Mouse (Mus musculus) hindbrain, embryonic 10.5 days (tissue): ENCODE results near the gene 4930595D18Rik. TPM values are rescaled to one million over a fixed set of nuclear protein-coding genes. Genes with fewer than 3 reads are reported as not detected.

Source experiments
- DNase-seq: peaks from one replicate; pipeline ENCODE4 v3.0.0-alpha.2; 2017; ENCODE audit warnings: low spot score
- H3K27ac ChIP-seq: fragments of 300-500 bp; sonication (generic); 2 replicates; pipeline ENCODE4 v1.5.1; 2016; ENCODE audit warnings: mild to moderate bottlenecking, moderate library complexity
- H3K27me3 ChIP-seq: fragments of 300-500 bp; sonication (generic); 2 replicates; pipeline ENCODE4 v1.6.1; 2016; ENCODE audit warnings: mild to moderate bottlenecking; ENCODE audit not compliant: poor library complexity, insufficient read depth, severe bottlenecking
- H3K36me3 ChIP-seq: fragments of 300-500 bp; sonication (generic); 2 replicates; pipeline ENCODE4 v1.6.1; 2016; ENCODE audit warnings: mild to moderate bottlenecking, moderate library complexity
- H3K4me1 ChIP-seq: fragments of 300-500 bp; sonication (generic); replicated peaks from 2 replicates; pipeline ENCODE4 v1.6.1; 2016; ENCODE audit warnings: mild to moderate bottlenecking
- H3K4me3 ChIP-seq: fragments of 300-500 bp; sonication (generic); 2 replicates; pipeline ENCODE4 v1.5.1; 2016; ENCODE audit warnings: mild to moderate bottlenecking, moderate library complexity
- H3K9me3 ChIP-seq: fragments of 300-500 bp; sonication (generic); 2 replicates; pipeline ENCODE4 v1.6.1; 2016; ENCODE audit warnings: mild to moderate bottlenecking, moderate library complexity
- whole genome bisulfite sequencing: fragments of 180-500 bp; shearing (Covaris S2); methylation state at CpG from one replicate; pipeline ENCODE4 v1.1.7; 2016; 5-methylcytosine and 5-hydroxymethylcytosine counted together
- polyA plus RNA-seq: library from polyadenylated mRNA; unstranded; fragments of >200 nt; fragmentation: Nextera tagmentation; extraction: Ambion mirVana; gene quantifications from 2 replicates; pipeline ENCODE4 v1.2.1, GENCODE M21; 2016

4930595D18Rik gene
- polyA plus RNA-seq, 1 experiment from 2014 or later = not detected

GRCm38 (mm10) chr12:111190891-111191290 lies 6.6 kb upstream of the 4930595D18Rik start:
- H3K4me3 ChIP-seq = no peak overlapping the region
- H3K4me1 ChIP-seq = peaks cover 27% of the 10 kb centered on the region
- 68% methylated on average over 2 of the region's 2 CpGs for WGBS
- H3K9me3 ChIP-seq = no peaks in the 10 kb centered on the region
- no peaks in the 10 kb centered on the region for H3K27me3 ChIP-seq
- H3K27ac ChIP-seq = no peak overlapping the region
- no peak for DNase-seq
- H3K36me3 ChIP-seq = peaks cover 10% of the 10 kb centered on the region

- no peak overlapping the region for H3K27ac ChIP-seq
- H3K4me3 ChIP-seq = no peak overlapping the region
- DNase-seq = no peak
- peaks cover 10% of the 10 kb centered on the region for H3K36me3 ChIP-seq
- WGBS = 91% methylated on average over 5 of the region's 5 CpGs
- no peaks in the 10 kb centered on the region for H3K27me3 ChIP-seq
- peaks cover 27% of the 10 kb centered on the region for H3K4me1 ChIP-seq
- no peaks in the 10 kb centered on the region for H3K9me3 ChIP-seq
Measured at GRCm38 (mm10) chr12:111190355-111190754, 6.1 kb upstream of the 4930595D18Rik start.

GRCm38 (mm10) chr12:111188295-111188694 lies 4.0 kb upstream of the 4930595D18Rik start:
- peaks cover 18% of the 10 kb centered on the region for H3K4me1 ChIP-seq
- peaks cover 13% of the 10 kb centered on the region for H3K36me3 ChIP-seq
- no peaks in the 10 kb centered on the region for H3K9me3 ChIP-seq
- no peak overlapping the region for H3K27ac ChIP-seq
- 93% methylated on average over 4 of the region's 4 CpGs for WGBS
- no peak overlapping the region for H3K4me3 ChIP-seq
- no peak for DNase-seq
- H3K27me3 ChIP-seq = no peaks in the 10 kb centered on the region

- H3K27me3 ChIP-seq = no peaks in the 10 kb centered on the region
- DNase-seq = no peak
- 93% methylated on average over 3 of the region's 3 CpGs for WGBS
- H3K36me3 ChIP-seq = peaks cover 13% of the 10 kb centered on the region
- H3K27ac ChIP-seq = no peak overlapping the region
- peaks cover 12% of the 10 kb centered on the region for H3K4me1 ChIP-seq
- H3K9me3 ChIP-seq = no peaks in the 10 kb centered on the region
- no peak overlapping the region for H3K4me3 ChIP-seq
Measured at GRCm38 (mm10) chr12:111186986-111187385, 2.7 kb upstream of the 4930595D18Rik start.

- DNase-seq = no peak
- H3K36me3 ChIP-seq = peaks cover 17% of the 10 kb centered on the region; the same call in 1 of the 2 replicates
- WGBS = 95% methylated on average over 6 of the region's 6 CpGs
- H3K4me3 ChIP-seq = no peak overlapping the region
- H3K27me3 ChIP-seq = no peaks in the 10 kb centered on the region
- no peaks in the 10 kb centered on the region for H3K4me1 ChIP-seq
- no peak overlapping the region for H3K27ac ChIP-seq
- H3K9me3 ChIP-seq = no peaks in the 10 kb centered on the region
Measured at GRCm38 (mm10) chr12:111182378-111182777, 1.9 kb downstream of the 4930595D18Rik start.

- WGBS = 89% methylated on average over 5 of the region's 5 CpGs
- H3K27me3 ChIP-seq = no peaks in the 10 kb centered on the region
- H3K4me1 ChIP-seq = no peaks in the 10 kb centered on the region
- H3K27ac ChIP-seq = no peak overlapping the region
- DNase-seq = no peak
- H3K36me3 ChIP-seq = peaks cover 17% of the 10 kb centered on the region; the same call in 1 of the 2 replicates
- H3K4me3 ChIP-seq = no peak overlapping the region
- no peaks in the 10 kb centered on the region for H3K9me3 ChIP-seq
Measured at GRCm38 (mm10) chr12:111181848-111182247, 2.4 kb downstream of the 4930595D18Rik start.

GRCm38 (mm10) chr12:111178772-111179171 lies 5.5 kb downstream of the 4930595D18Rik start:
- H3K4me3 ChIP-seq = no peak overlapping the region
- DNase-seq = no peak
- 79% methylated on average over 4 of the region's 4 CpGs for WGBS

GRCm38 (mm10) chr12:111168891-111169290 lies 15.4 kb downstream of the 4930595D18Rik start:
- Histone ChIP-seq H3K27me3 (no peaks in the 10 kb centered on the region), H3K4me3 (no peak overlapping the region), H3K4me1 (peaks cover 41% of the 10 kb centered on the region), H3K36me3 (peaks cover 24% of the 10 kb centered on the region), H3K9me3 (no peaks in the 10 kb centered on the region), H3K27ac (no peak overlapping the region)
- no peak for DNase-seq
- WGBS = 92% methylated on average over 4 of the region's 4 CpGs

More at GRCm38 (mm10) chr12:111178772-111179171, 5.5 kb downstream of the 4930595D18Rik start:
- no peaks in the 10 kb centered on the region for H3K9me3 ChIP-seq
- H3K36me3 ChIP-seq = peaks cover 30% of the 10 kb centered on the region
- H3K27ac ChIP-seq = no peak overlapping the region
- H3K27me3 ChIP-seq = no peaks in the 10 kb centered on the region
- no peaks in the 10 kb centered on the region for H3K4me1 ChIP-seq

- no peaks in the 10 kb centered on the region for H3K9me3 ChIP-seq
- WGBS = under 1% methylated on average over 48 of the region's 48 CpGs
- H3K27me3 ChIP-seq = no peaks in the 10 kb centered on the region
- peak overlapping the region; percentile 92 for H3K27ac ChIP-seq
- peaks cover 62% of the 10 kb centered on the region for H3K4me1 ChIP-seq
- DNase-seq = peak; percentile 46
- H3K4me3 ChIP-seq = peak overlapping the region; percentile 89
- H3K36me3 ChIP-seq = peaks cover 7% of the 10 kb centered on the region
Measured at GRCm38 (mm10) chr12:111166681-111167289, 17.5 kb downstream of the 4930595D18Rik start.

- Histone ChIP-seq H3K36me3 (no peaks in the 10 kb centered on the region), H3K27ac (peak within 1 kb of the TSS; percentile 92), H3K4me1 (peaks cover 66% of the 10 kb centered on the region), H3K9me3 (no peaks in the 10 kb centered on the region), H3K4me3 (peak within 1 kb of the TSS; percentile 89), H3K27me3 (no peaks in the 10 kb centered on the region)
- peak; percentile 76 for DNase-seq
- WGBS = 5% methylated on average over 95 of the region's 105 CpGs
Measured at GRCm38 (mm10) chr12:111165831-111166591, 18.3 kb downstream of the 4930595D18Rik start, which contains the start of gene Traf3. Gene Traf3, plus strand, starts transcription at chr12:111166370.

GRCm38 (mm10) chr12:111165146-111165812 lies 19.0 kb downstream of the 4930595D18Rik start:
- WGBS = 66% methylated on average over 10 of the region's 10 CpGs
- no peaks in the 10 kb centered on the region for H3K27me3 ChIP-seq
- peaks cover 67% of the 10 kb centered on the region for H3K4me1 ChIP-seq
- H3K4me3 ChIP-seq = peak overlapping the region; percentile 89
- no peaks in the 10 kb centered on the region for H3K9me3 ChIP-seq
- DNase-seq = peak; percentile 63
- H3K27ac ChIP-seq = peak overlapping the region; percentile 92
- no peaks in the 10 kb centered on the region for H3K36me3 ChIP-seq

GRCm38 (mm10) chr12:111164310-111164751 lies 20.0 kb downstream of the 4930595D18Rik start:
- Histone ChIP-seq H3K36me3 (no peaks in the 10 kb centered on the region), H3K27ac (peak overlapping the region; percentile 92), H3K9me3 (no peaks in the 10 kb centered on the region), H3K4me1 (peaks cover 72% of the 10 kb centered on the region), H3K4me3 (peak overlapping the region; percentile 48), H3K27me3 (no peaks in the 10 kb centered on the region)
- 2% methylated on average over 13 of the region's 13 CpGs for WGBS
- DNase-seq = peak; percentile 91
